Mouse (Mus musculus) lung, adult 2 months (tissue): ENCODE measurements around the gene Ppil6. TPM values are rescaled to one million over a fixed set of nuclear protein-coding genes. Genes with fewer than 3 reads are reported as not detected.

Source experiments
- DNase-seq: peaks from one replicate; pipeline ENCODE4 v3.0.0; 2022
- H3K4me1 ChIP-seq: fragments of 200-500 bp; 2 replicates; pipeline ENCODE4 v1.6.1; 2011; ENCODE audit warnings: low read length; ENCODE audit not compliant: control insufficient read depth, insufficient read depth
- H3K4me3 ChIP-seq: fragments of 200-500 bp; replicated peaks from 2 replicates; pipeline ENCODE3; 2011; ENCODE audit warnings: low read depth, mild to moderate bottlenecking, control low read depth, low read length; ENCODE audit errors: extremely low read depth
- CTCF ChIP-seq: fragments of 200-500 bp; IDR thresholded peaks from 2 replicates; pipeline ENCODE4 v1.5.1; 2011; ENCODE audit warnings: mild to moderate bottlenecking, low read length, control low read depth; ENCODE audit not compliant: insufficient read depth
- POLR2A ChIP-seq: fragments of 200-500 bp; IDR thresholded peaks from 2 replicates; pipeline ENCODE4 v1.6.1; 2011; ENCODE audit warnings: low read depth, mild to moderate bottlenecking, control low read depth, low read length, borderline replicate concordance; ENCODE audit errors: extremely low read depth
- WGBS: fragments of 180-500 bp; shearing (Covaris S2); methylation state at CpG from one replicate; pipeline ENCODE4 v1.1.7; 2018; 5-methylcytosine and 5-hydroxymethylcytosine counted together
- polyA plus RNA-seq: library from polyadenylated mRNA; depleted of rRNA; stranded (reverse); fragments of >200 nt; gene quantifications from 2 replicates; pipeline ENCODE4 v1.2.3, GENCODE M21; 2012; rRNA removed

Gene Ppil6
- 2.4 and 4.2 TPM in 2 replicates for polyA plus RNA-seq

GRCm38 (mm10) chr10:41489708-41490517, at the start of gene Ppil6, which contains the start of gene Smpd2:
Ppil6 (plus strand) TSS chr10:41490439.
Smpd2 (minus strand) TSS chr10:41490369.
- DNase-seq: peak; percentile 97
- TF ChIP-seq CTCF: no peak
- TF ChIP-seq POLR2A: peak; percentile 73; the same call in 1 of the 2 replicates
- under 1% methylated on average over 50 of the region's 50 CpGs for WGBS
- Histone ChIP-seq H3K4me3 (peak within 1 kb of the TSS; percentile 81), H3K4me1 (peaks cover 14% of the 10 kb centered on the region)

GRCm38 (mm10) chr10:41448216-41448615, 42.0 kb upstream of the Ppil6 start:
- no peak for TF ChIP-seq POLR2A
- TF ChIP-seq CTCF: no peak
- no peak overlapping the region for H3K4me3 ChIP-seq
- WGBS: 57% methylated on average over 1 of the region's 1 CpGs
- no peak for DNase-seq
- no peaks in the 10 kb centered on the region; the same call in none of the 2 replicates for H3K4me1 ChIP-seq

GRCm38 (mm10) chr10:41449684-41450083, 40.6 kb upstream of the Ppil6 start:
- H3K4me3 ChIP-seq: peak overlapping the region; percentile 76
- WGBS: 10% methylated on average over 14 of the region's 14 CpGs
- no peaks in the 10 kb centered on the region; the same call in none of the 2 replicates for H3K4me1 ChIP-seq
- TF ChIP-seq POLR2A: no peak
- TF ChIP-seq CTCF: no peak
- DNase-seq: no peak

GRCm38 (mm10) chr10:41450137-41450670, 40.0 kb upstream of the Ppil6 start, which contains the start of gene Zbtb24:
Zbtb24 (plus strand) TSS chr10:41450383.
- WGBS: under 1% methylated on average over 49 of the region's 49 CpGs
- Histone ChIP-seq H3K4me1 (no peaks in the 10 kb centered on the region; the same call in none of the 2 replicates), H3K4me3 (peak within 1 kb of the TSS; percentile 76)
- peak; percentile 96 for DNase-seq
- TF ChIP-seq POLR2A (no peak), CTCF (no peak)

GRCm38 (mm10) chr10:41450780-41451522, 39.3 kb upstream of the Ppil6 start:
- 41% methylated on average over 18 of the region's 18 CpGs for WGBS
- Histone ChIP-seq H3K4me1 (no peaks in the 10 kb centered on the region; the same call in none of the 2 replicates), H3K4me3 (peak overlapping the region; percentile 76)
- no peak for TF ChIP-seq POLR2A
- DNase-seq: peak; percentile 9

- no peak overlapping the region for H3K4me3 ChIP-seq
- no peak for TF ChIP-seq POLR2A
- no peak for TF ChIP-seq CTCF
- H3K4me1 ChIP-seq: no peaks in the 10 kb centered on the region; the same call in none of the 2 replicates
- 96% methylated on average over 9 of the region's 9 CpGs for WGBS
- no peak for DNase-seq
Measured at GRCm38 (mm10) chr10:41451656-41452055, 38.6 kb upstream of the Ppil6 start.

DNA sequence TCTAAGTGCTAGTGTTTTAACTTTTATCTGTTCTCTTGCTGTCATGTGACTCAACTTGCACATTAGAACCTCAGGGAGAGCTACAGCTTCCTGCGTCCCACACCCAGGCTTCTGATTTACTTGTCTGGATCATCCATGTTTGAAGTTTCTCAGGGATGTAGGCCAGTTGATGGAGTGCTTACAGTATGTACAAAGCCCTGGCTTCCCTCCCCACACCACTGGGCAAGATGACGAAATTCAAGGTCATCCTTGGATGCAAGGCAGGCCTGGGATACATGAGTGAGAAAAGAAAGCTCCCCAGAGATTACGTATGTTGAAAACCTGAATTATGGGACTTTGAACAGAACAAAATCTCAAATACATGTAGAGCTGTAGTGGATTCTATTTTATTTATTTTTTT, 37.4 kb upstream of the Ppil6 start:
- H3K4me3 ChIP-seq: no peak overlapping the region
- no peak for DNase-seq
- 84% methylated on average over 3 of the region's 3 CpGs for WGBS
- TF ChIP-seq CTCF (no peak), POLR2A (no peak)
- H3K4me1 ChIP-seq: no peaks in the 10 kb centered on the region; the same call in none of the 2 replicates

DNA sequence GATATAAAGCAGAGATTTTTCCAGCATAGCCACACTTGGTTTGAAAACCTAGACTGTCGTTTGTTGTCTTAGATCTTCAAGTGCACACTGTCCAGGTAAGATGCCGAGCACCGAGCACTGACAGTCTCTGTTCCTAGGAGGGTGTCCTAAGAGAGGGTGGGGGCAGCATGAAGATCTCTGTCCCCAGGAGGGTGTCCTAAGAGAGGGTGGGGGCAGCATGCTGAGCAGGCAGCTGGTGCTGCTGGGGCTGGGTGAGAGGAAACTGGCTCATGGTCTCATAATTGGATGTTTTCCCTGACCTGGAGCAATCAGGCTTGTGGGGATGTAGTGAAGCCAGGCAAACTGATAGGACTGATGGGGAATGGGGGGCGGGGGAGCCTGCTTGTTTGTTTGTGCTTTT, 30.2 kb upstream of the Ppil6 start:
- H3K4me1 ChIP-seq: no peaks in the 10 kb centered on the region
- TF ChIP-seq CTCF: no peak
- TF ChIP-seq POLR2A: no peak
- H3K4me3 ChIP-seq: no peak overlapping the region
- WGBS: 87% methylated on average over 4 of the region's 4 CpGs
- DNase-seq: no peak

- H3K4me1 ChIP-seq: no peaks in the 10 kb centered on the region
- H3K4me3 ChIP-seq: no peak overlapping the region
- 24% methylated on average over 2 of the region's 2 CpGs for WGBS
- no peak for DNase-seq
- no peak for TF ChIP-seq POLR2A
- TF ChIP-seq CTCF: no peak
Measured at GRCm38 (mm10) chr10:41460501-41460900, 29.7 kb upstream of the Ppil6 start.
